Mouse (Mus musculus) liver, embryonic 15.5 days (tissue): ENCODE measurements around the gene Rsph10b. TPM values are rescaled to one million over a fixed set of nuclear protein-coding genes. Genes with fewer than 3 reads are reported as not detected.

Experiments used
- ATAC-seq: fragments of 200-750 bp; cut with Nextera tagmentation; 2 replicates; pipeline ENCODE4 v1.8.0; 2017; ENCODE audit warnings: moderate number of reproducible peaks, mild to moderate bottlenecking, moderate library complexity; ENCODE audit not compliant: insufficient read depth
- H3K27ac ChIP-seq: fragments of 300-500 bp; sonication (generic); replicated peaks from 2 replicates; pipeline ENCODE4 v1.5.1; 2015; ENCODE audit warnings: mild to moderate bottlenecking, inconsistent platforms
- H3K27me3 ChIP-seq: fragments of 300-500 bp; sonication (generic); 2 replicates; pipeline ENCODE4 v1.6.1; 2015; ENCODE audit warnings: mild to moderate bottlenecking, inconsistent platforms
- H3K36me3 ChIP-seq: fragments of 300-500 bp; sonication (generic); replicated peaks from 2 replicates; pipeline ENCODE4 v1.6.1; 2015; ENCODE audit warnings: moderate library complexity, mild to moderate bottlenecking, inconsistent platforms
- H3K4me1 ChIP-seq: fragments of 300-500 bp; sonication (generic); replicated peaks from 2 replicates; pipeline ENCODE4 v1.6.1; 2015; ENCODE audit warnings: inconsistent platforms
- H3K4me2 ChIP-seq: fragments of 300-500 bp; sonication (generic); 2 replicates; pipeline ENCODE4 v1.6.1; 2015; ENCODE audit warnings: moderate library complexity, mild to moderate bottlenecking, inconsistent platforms
- H3K4me3 ChIP-seq: fragments of 300-500 bp; sonication (generic); replicated peaks from 2 replicates; pipeline ENCODE4 v1.5.1; 2015; ENCODE audit warnings: mild to moderate bottlenecking, inconsistent platforms
- H3K9ac ChIP-seq: fragments of 300-500 bp; sonication (generic); 2 replicates; pipeline ENCODE4 v1.6.1; 2015; ENCODE audit warnings: moderate library complexity, mild to moderate bottlenecking, inconsistent platforms
- H3K9me3 ChIP-seq: fragments of 300-500 bp; sonication (generic); replicated peaks from 2 replicates; pipeline ENCODE4 v1.6.1; 2016; ENCODE audit warnings: inconsistent platforms
- WGBS: fragments of 180-500 bp; shearing (Covaris S2); methylation state at CpG from one replicate; pipeline ENCODE4 v1.1.7; 2015; ENCODE audit warnings: mixed read lengths; ENCODE audit not compliant: insufficient replicate concordance; 5-methylcytosine and 5-hydroxymethylcytosine counted together
- polyA plus RNA-seq: library from polyadenylated mRNA; unstranded; fragments of >200 nt; fragmentation: Nextera tagmentation; extraction: Ambion mirVana; gene quantifications from 2 replicates; pipeline ENCODE4 v1.2.1, GENCODE M21; 2015

Gene Rsph10b
- polyA plus RNA-seq, 1 experiment from 2014 or later = 0.70 TPM

- Histone ChIP-seq H3K36me3 (no peaks in the 10 kb centered on the region), H3K4me2 (no peak within 1 kb of the TSS), H3K9me3 (no peaks in the 10 kb centered on the region), H3K4me3 (no peak within 1 kb of the TSS), H3K27me3 (no peaks in the 10 kb centered on the region), H3K27ac (no peak within 1 kb of the TSS), H3K4me1 (no peaks in the 10 kb centered on the region), H3K9ac (no peak within 1 kb of the TSS)
- ATAC-seq = no peak
- WGBS = 38% methylated on average over 11 of the region's 11 CpGs
These were observed 93.9 kb downstream of the Rsph10b start, which contains the start of gene Ocm for GRCm38 (mm10) chr5:144026620-144027263. Gene Ocm, minus strand, starts transcription at chr5:144026670.

DNA sequence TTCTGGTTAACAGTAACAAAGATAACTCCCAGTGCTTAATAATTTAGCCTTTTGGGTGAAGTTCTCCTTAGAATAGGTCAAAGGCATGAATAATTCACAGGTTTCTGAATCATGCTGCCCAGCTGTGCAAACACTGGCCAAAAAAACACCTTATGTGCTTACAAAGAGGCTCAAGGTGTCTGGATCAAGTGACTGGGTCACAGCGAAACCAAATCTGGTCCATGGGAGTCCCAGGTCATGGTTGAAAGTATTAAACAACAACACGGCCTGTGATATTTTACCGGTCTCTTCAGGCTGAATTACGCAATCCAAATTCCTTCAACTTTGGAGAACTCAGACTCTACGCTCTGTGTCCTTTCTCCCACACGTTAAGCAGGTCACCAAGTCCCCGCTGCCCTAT lies 99.7 kb downstream of the Rsph10b start:
- 69% methylated on average over 7 of the region's 7 CpGs for WGBS
- H3K27ac ChIP-seq = no peak overlapping the region
- no peaks in the 10 kb centered on the region; the same call in 1 of the 2 replicates for H3K27me3 ChIP-seq
- ATAC-seq = no peak
- H3K9me3 ChIP-seq = no peaks in the 10 kb centered on the region
- H3K4me2 ChIP-seq = no peak overlapping the region
- no peaks in the 10 kb centered on the region for H3K36me3 ChIP-seq
- H3K4me1 ChIP-seq = no peaks in the 10 kb centered on the region
- no peak overlapping the region for H3K9ac ChIP-seq
- no peak overlapping the region for H3K4me3 ChIP-seq

- Histone ChIP-seq H3K4me2 (no peak overlapping the region), H3K27me3 (no peaks in the 10 kb centered on the region; the same call in 1 of the 2 replicates), H3K9me3 (no peaks in the 10 kb centered on the region), H3K4me3 (no peak overlapping the region), H3K9ac (no peak overlapping the region), H3K36me3 (no peaks in the 10 kb centered on the region), H3K27ac (no peak overlapping the region), H3K4me1 (0 out of 2 replicates have a peak, but pooled peaks cover 6% of the 10 kb centered on the region)
- 53% methylated on average over 7 of the region's 7 CpGs for WGBS
- ATAC-seq = no peak
These were observed 101.7 kb downstream of the Rsph10b start for GRCm38 (mm10) chr5:144034567-144034966.

Other genes with a start within 250 kb of the Rsph10b start
- gene Usp42, start 200.8 kb upstream of the Rsph10b start, polyA plus RNA-seq = 3.4 TPM in 2 replicates
- gene Eif2ak1, start 115.2 kb upstream of the Rsph10b start, polyA plus RNA-seq = 114 and 120 TPM in 2 replicates
- 0.30 and 0.39 TPM in 2 replicates for gene Ankrd61, start 35.4 kb upstream of the Rsph10b start, polyA plus RNA-seq
- gene Aimp2, start 23.2 kb upstream of the Rsph10b start, polyA plus RNA-seq = 44.1 TPM in 2 replicates
- 11.7 and 14.5 TPM in 2 replicates for gene Pms2, start 23.1 kb upstream of the Rsph10b start, polyA plus RNA-seq
- 0.20 and 0.33 TPM in 2 replicates for gene Gm42421, start 4.9 kb upstream of the Rsph10b start, polyA plus RNA-seq
- gene Ccz1, start 81.8 kb downstream of the Rsph10b start, polyA plus RNA-seq = 32.9 and 35.7 TPM in 2 replicates
- not detected in 2 replicates for gene Ocm, start 93.6 kb downstream of the Rsph10b start, polyA plus RNA-seq
- 2.0 and 2.2 TPM in 2 replicates for gene Lmtk2, start 167.4 kb downstream of the Rsph10b start, polyA plus RNA-seq